Mouse (Mus musculus) kidney, embryonic 14.5 days (tissue): ENCODE data around the gene Pgap3. TPM values are rescaled to one million over a fixed set of nuclear protein-coding genes. Genes with fewer than 3 reads are reported as not detected.

ENCODE experiments used
- ATAC-seq: fragments of 200-750 bp; cut with Nextera tagmentation; 2 replicates; pipeline ENCODE4 v1.8.0; 2017; ENCODE audit warnings: moderate number of reproducible peaks, mild to moderate bottlenecking, moderate TSS enrichment, moderate library complexity; ENCODE audit not compliant: low FRiP score, low TSS enrichment
- H3K27ac ChIP-seq: fragments of 300-500 bp; sonication (generic); 2 replicates; pipeline ENCODE4 v1.5.1; 2014; ENCODE audit warnings: low read depth, mild to moderate bottlenecking, low read length, moderate library complexity, mixed read lengths
- H3K27me3 ChIP-seq: fragments of 300-500 bp; sonication (generic); 2 replicates; pipeline ENCODE4 v1.6.1; 2014; ENCODE audit warnings: mild to moderate bottlenecking, low read length; ENCODE audit not compliant: control insufficient read depth, insufficient read depth
- H3K36me3 ChIP-seq: fragments of 300-500 bp; sonication (generic); 2 replicates; pipeline ENCODE4 v1.6.1; 2014; ENCODE audit warnings: low read length, mixed read lengths; ENCODE audit not compliant: control insufficient read depth, insufficient read depth
- H3K4me1 ChIP-seq: fragments of 300-500 bp; sonication (generic); 2 replicates; pipeline ENCODE4 v1.6.1; 2014; ENCODE audit warnings: low read length, mixed read lengths; ENCODE audit not compliant: control insufficient read depth, insufficient read depth
- H3K4me2 ChIP-seq: fragments of 300-500 bp; sonication (generic); replicated peaks from 2 replicates; pipeline ENCODE4 v1.6.1; 2014; ENCODE audit warnings: low read depth, mild to moderate bottlenecking, low read length
- H3K4me3 ChIP-seq: fragments of 300-500 bp; sonication (generic); 2 replicates; pipeline ENCODE4 v1.5.1; 2014; ENCODE audit warnings: mild to moderate bottlenecking, low read length
- H3K9ac ChIP-seq: fragments of 300-500 bp; sonication (generic); 2 replicates; pipeline ENCODE4 v1.6.1; 2014; ENCODE audit warnings: low read depth, mild to moderate bottlenecking, low read length, moderate library complexity
- H3K9me3 ChIP-seq: fragments of 300-500 bp; sonication (generic); 2 replicates; pipeline ENCODE4 v1.6.1; 2016; ENCODE audit warnings: low read length; ENCODE audit not compliant: control insufficient read depth
- WGBS: fragments of 180-500 bp; shearing (Covaris S2); extraction: QIAGEN DNeasy Blood & Tissue Kit; methylation state at CpG from one replicate; pipeline ENCODE4 v1.1.7; 2014; 5-methylcytosine and 5-hydroxymethylcytosine counted together
- polyA plus RNA-seq: library from polyadenylated mRNA; unstranded; fragments of >200 nt; fragmentation: Nextera tagmentation; extraction: Ambion mirVana; gene quantifications from 2 replicates; pipeline ENCODE4 v1.2.1, GENCODE M21; 2014

The Pgap3 gene
- polyA plus RNA-seq, 1 experiment from 2014 or later: 14.8 TPM

DNA sequence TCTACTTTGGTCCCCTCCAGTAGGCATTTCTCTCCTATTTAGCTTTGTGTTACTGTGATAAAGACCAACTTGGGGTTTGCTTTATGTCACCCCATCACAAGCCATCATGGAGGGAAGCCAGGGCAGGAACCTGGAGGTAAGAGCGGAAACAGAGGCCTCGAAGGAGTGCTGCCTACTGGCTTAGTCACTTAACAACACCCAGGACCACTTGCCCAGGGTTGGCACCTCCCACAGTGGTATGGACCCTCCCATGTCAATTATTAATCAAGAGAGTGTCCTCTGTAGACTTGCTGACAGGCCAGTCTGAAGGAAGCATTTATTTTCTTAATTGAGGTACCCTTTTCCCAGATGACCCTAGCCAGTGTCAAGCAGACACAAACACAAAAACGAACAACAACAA is 526 bp upstream of the Pgap3 start:
- H3K27me3 ChIP-seq: no peaks in the 10 kb centered on the region
- peak overlapping the region; percentile 90 for H3K27ac ChIP-seq
- peak overlapping the region; percentile 81 for H3K4me2 ChIP-seq
- peak overlapping the region; percentile 55; the same call in 1 of the 2 replicates for H3K9ac ChIP-seq
- 0 out of 2 replicates have a peak, but pooled peaks cover 2% of the 10 kb centered on the region for H3K36me3 ChIP-seq
- WGBS: 42% methylated on average over 3 of the region's 3 CpGs
- H3K4me1 ChIP-seq: peaks cover 11% of the 10 kb centered on the region
- ATAC-seq: peak; percentile 55; the same call in 1 of the 2 replicates
- peak overlapping the region; percentile 44 for H3K4me3 ChIP-seq
- no peaks in the 10 kb centered on the region for H3K9me3 ChIP-seq

GRCm38 (mm10) chr11:98397946-98398345 is 2.3 kb downstream of the Pgap3 start:
- H3K27me3 ChIP-seq: no peaks in the 10 kb centered on the region
- ATAC-seq: no peak
- H3K9me3 ChIP-seq: no peaks in the 10 kb centered on the region
- H3K4me1 ChIP-seq: peaks cover 33% of the 10 kb centered on the region
- H3K36me3 ChIP-seq: 0 out of 2 replicates have a peak, but pooled peaks cover 2% of the 10 kb centered on the region
- no peak overlapping the region for H3K4me2 ChIP-seq
- H3K27ac ChIP-seq: no peak overlapping the region
- no peak overlapping the region for H3K4me3 ChIP-seq
- H3K9ac ChIP-seq: no peak overlapping the region
- WGBS: 84% methylated on average over 7 of the region's 7 CpGs

DNA sequence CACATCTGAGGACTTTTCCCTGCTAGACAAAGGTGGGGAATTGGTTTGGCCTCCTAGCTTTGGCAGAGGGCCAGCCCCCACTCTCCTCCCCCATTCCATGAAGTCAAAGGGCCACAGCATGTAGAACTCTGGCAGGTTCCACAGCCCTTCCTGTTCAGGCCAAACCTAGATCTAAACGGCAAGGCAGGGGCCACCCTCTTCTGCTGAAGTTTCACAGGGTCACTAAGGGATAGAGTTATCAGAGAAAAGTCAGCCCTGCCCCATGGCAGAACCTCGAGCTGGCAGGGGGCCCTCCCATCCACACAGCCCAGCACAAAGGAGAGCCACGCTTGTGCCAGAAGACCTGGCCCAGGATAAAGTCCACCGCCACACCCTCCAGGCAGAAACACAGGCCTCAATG is 5.2 kb downstream of the Pgap3 start:
- WGBS: 41% methylated on average over 4 of the region's 4 CpGs
- Histone ChIP-seq H3K9ac (no peak overlapping the region), H3K9me3 (no peaks in the 10 kb centered on the region), H3K36me3 (0 out of 2 replicates have a peak, but pooled peaks cover 2% of the 10 kb centered on the region), H3K4me2 (no peak overlapping the region), H3K27me3 (no peaks in the 10 kb centered on the region), H3K27ac (peak overlapping the region; percentile 51), H3K4me1 (peaks cover 40% of the 10 kb centered on the region), H3K4me3 (no peak overlapping the region)
- ATAC-seq: no peak

- no peak overlapping the region for H3K9ac ChIP-seq
These were observed 6.0 kb downstream of the Pgap3 start for GRCm38 (mm10) chr11:98394301-98394700.

DNA sequence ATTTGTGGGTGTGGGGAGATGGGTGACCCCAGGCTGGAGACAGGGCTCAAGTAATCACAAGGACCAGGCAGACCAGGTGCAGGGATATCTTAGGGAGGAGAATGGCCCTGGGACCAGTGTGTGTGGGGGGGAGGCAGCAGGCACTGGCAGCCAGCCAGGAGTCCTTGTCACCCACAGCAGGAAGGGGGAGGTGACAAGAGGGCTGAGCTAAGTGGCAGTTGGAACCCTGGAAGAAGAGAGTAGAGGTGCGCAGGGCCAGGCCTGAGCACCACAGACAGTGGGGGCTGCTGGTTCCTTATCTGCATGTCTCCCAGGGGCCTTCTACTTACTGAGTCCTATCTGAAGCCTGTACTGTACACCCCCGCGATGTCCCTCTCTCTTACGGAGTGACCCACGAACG is 7.0 kb downstream of the Pgap3 start:
- H3K36me3 ChIP-seq: 0 out of 2 replicates have a peak, but pooled peaks cover 2% of the 10 kb centered on the region
- peaks cover 36% of the 10 kb centered on the region for H3K4me1 ChIP-seq
- no peaks in the 10 kb centered on the region for H3K9me3 ChIP-seq
- no peak for ATAC-seq
- 76% methylated on average over 6 of the region's 6 CpGs for WGBS
- H3K4me3 ChIP-seq: no peak overlapping the region
- peak overlapping the region; percentile 37; the same call in 1 of the 2 replicates for H3K27ac ChIP-seq
- H3K4me2 ChIP-seq: no peak overlapping the region
- 0 out of 2 replicates have a peak overlapping the region, but pooled peaks have one; percentile 2 for H3K9ac ChIP-seq
- H3K27me3 ChIP-seq: no peaks in the 10 kb centered on the region

More at GRCm38 (mm10) chr11:98394301-98394700, 6.0 kb downstream of the Pgap3 start:
- H3K27ac ChIP-seq: no peak overlapping the region
- H3K4me1 ChIP-seq: peaks cover 36% of the 10 kb centered on the region
- no peaks in the 10 kb centered on the region for H3K9me3 ChIP-seq
- no peak overlapping the region for H3K4me3 ChIP-seq
- no peak for ATAC-seq
- H3K36me3 ChIP-seq: 0 out of 2 replicates have a peak, but pooled peaks cover 2% of the 10 kb centered on the region
- H3K4me2 ChIP-seq: no peak overlapping the region
- no peaks in the 10 kb centered on the region for H3K27me3 ChIP-seq
- 31% methylated on average over 6 of the region's 6 CpGs for WGBS

GRCm38 (mm10) chr11:98392645-98393044 is 7.6 kb downstream of the Pgap3 start:
- no peak overlapping the region for H3K4me2 ChIP-seq
- peak overlapping the region; percentile 48 for H3K27ac ChIP-seq
- H3K27me3 ChIP-seq: peaks cover 6% of the 10 kb centered on the region; the same call in 1 of the 2 replicates
- H3K9me3 ChIP-seq: no peaks in the 10 kb centered on the region
- 0 out of 2 replicates have a peak overlapping the region, but pooled peaks have one; percentile 18 for H3K9ac ChIP-seq
- ATAC-seq: no peak
- no peak overlapping the region for H3K4me3 ChIP-seq
- 57% methylated on average over 4 of the region's 4 CpGs for WGBS
- peaks cover 38% of the 10 kb centered on the region for H3K4me1 ChIP-seq
- 0 out of 2 replicates have a peak, but pooled peaks cover 2% of the 10 kb centered on the region for H3K36me3 ChIP-seq

GRCm38 (mm10) chr11:98392034-98392433 is 8.3 kb downstream of the Pgap3 start:
- Histone ChIP-seq H3K4me3 (no peak overlapping the region), H3K9ac (no peak overlapping the region), H3K4me1 (peaks cover 39% of the 10 kb centered on the region), H3K36me3 (0 out of 2 replicates have a peak, but pooled peaks cover 2% of the 10 kb centered on the region), H3K27ac (peak overlapping the region; percentile 48; the same call in 1 of the 2 replicates), H3K4me2 (no peak overlapping the region; the same call in 1 of the 2 replicates), H3K9me3 (no peaks in the 10 kb centered on the region), H3K27me3 (peaks cover 12% of the 10 kb centered on the region; the same call in 1 of the 2 replicates)
- WGBS: 13% methylated on average over 8 of the region's 8 CpGs
- ATAC-seq: 0 out of 2 replicates have a peak, but pooled peaks have one; percentile 4

- Histone ChIP-seq H3K9me3 (no peaks in the 10 kb centered on the region), H3K4me2 (no peak overlapping the region), H3K27me3 (peaks cover 23% of the 10 kb centered on the region), H3K4me3 (no peak overlapping the region), H3K36me3 (no peaks in the 10 kb centered on the region), H3K4me1 (peaks cover 37% of the 10 kb centered on the region), H3K27ac (no peak overlapping the region), H3K9ac (no peak overlapping the region)
- ATAC-seq: no peak
- 71% methylated on average over 12 of the region's 12 CpGs for WGBS
These were observed 10.1 kb downstream of the Pgap3 start for GRCm38 (mm10) chr11:98390141-98390540.

GRCm38 (mm10) chr11:98389221-98389780 is 11.0 kb downstream of the Pgap3 start:
- Histone ChIP-seq H3K9me3 (no peaks in the 10 kb centered on the region), H3K4me2 (no peak overlapping the region), H3K36me3 (no peaks in the 10 kb centered on the region), H3K27ac (no peak overlapping the region), H3K9ac (no peak overlapping the region), H3K27me3 (peaks cover 23% of the 10 kb centered on the region), H3K4me1 (peaks cover 31% of the 10 kb centered on the region), H3K4me3 (no peak overlapping the region)
- 28% methylated on average over 9 of the region's 9 CpGs for WGBS
- ATAC-seq: no peak
